Mouse (Mus musculus): ENCODE measurements at regions not wholly inside any gene's neighbourhood (a gene's known extent, or its start where the extent isn't known, plus 50 kb on each side); places are given as distances from the start of the nearest gene placed in this dataset.
A peak's percentile ranks its signal among the peaks of the same experiment; 100 is the strongest.

- peak in 1 of 2 experiments; percentile 9 for DNase-seq
These were observed 191.9 kb upstream of the C9orf72 start for GRCm38 (mm10) chr4:35417866-35418265.

- DNase-seq: no peak
These were observed 187.5 kb upstream of the C9orf72 start for GRCm38 (mm10) chr4:35413488-35413887.

GRCm38 (mm10) chr4:35405301-35406006 lies 179.5 kb upstream of the C9orf72 start:
- DNase-seq: no peak

GRCm38 (mm10) chr4:35404068-35404467 lies 178.1 kb upstream of the C9orf72 start:
- no peak for DNase-seq

GRCm38 (mm10) chr4:35403594-35403993 lies 177.6 kb upstream of the C9orf72 start:
- DNase-seq: no peak

GRCm38 (mm10) chr4:35402376-35403133 lies 176.6 kb upstream of the C9orf72 start:
- DNase-seq: no peak

- DNase-seq: no peak
These were observed 175.8 kb upstream of the C9orf72 start for GRCm38 (mm10) chr4:35401783-35402182.

GRCm38 (mm10) chr4:35400511-35400910 lies 174.5 kb upstream of the C9orf72 start:
- no peak for DNase-seq

GRCm38 (mm10) chr4:35395583-35395877 lies 169.6 kb upstream of the C9orf72 start:
- DNase-seq: no peak

GRCm38 (mm10) chr4:35394821-35395582 lies 169.0 kb upstream of the C9orf72 start:
- DNase-seq: no peak

GRCm38 (mm10) chr4:35375791-35376190 lies 149.8 kb upstream of the C9orf72 start:
- DNase-seq: no peak

- DNase-seq: no peak
These were observed 147.4 kb upstream of the C9orf72 start for GRCm38 (mm10) chr4:35373213-35373860.

- DNase-seq: peak; percentile 26 to 49
These were observed 146.7 kb upstream of the C9orf72 start for GRCm38 (mm10) chr4:35372528-35373212.

- DNase-seq: no peak
These were observed 138.2 kb upstream of the C9orf72 start for GRCm38 (mm10) chr4:35364161-35364560.

- no peak for DNase-seq
These were observed 136.2 kb upstream of the C9orf72 start for GRCm38 (mm10) chr4:35362176-35362575.

GRCm38 (mm10) chr4:35359376-35359775 lies 133.4 kb upstream of the C9orf72 start:
- no peak for DNase-seq

GRCm38 (mm10) chr4:35356904-35357563 lies 131.1 kb upstream of the C9orf72 start:
- no peak for DNase-seq

- DNase-seq: no peak
These were observed 130.1 kb upstream of the C9orf72 start for GRCm38 (mm10) chr4:35356051-35356450.

GRCm38 (mm10) chr4:35354046-35354445 lies 128.1 kb upstream of the C9orf72 start:
- no peak for DNase-seq

- no peak for DNase-seq
These were observed 126.6 kb upstream of the C9orf72 start for GRCm38 (mm10) chr4:35352606-35353005.

GRCm38 (mm10) chr4:35350465-35350864 lies 124.5 kb upstream of the C9orf72 start:
- no peak for DNase-seq

GRCm38 (mm10) chr4:35347609-35348008 lies 121.6 kb upstream of the C9orf72 start:
- no peak for DNase-seq

All from lung, adult 18-20 months (tissue).